Mouse (Mus musculus): ENCODE data around the gene Apol6. TPM values are rescaled to one million over a fixed set of nuclear protein-coding genes. Genes with fewer than 3 reads are reported as not detected.
A peak's percentile ranks its signal among the peaks of the same experiment; 100 is the strongest.

Apol6 gene
- polyA plus RNA-seq, 1 experiment from 2014 or later: 0.84 TPM

DNA sequence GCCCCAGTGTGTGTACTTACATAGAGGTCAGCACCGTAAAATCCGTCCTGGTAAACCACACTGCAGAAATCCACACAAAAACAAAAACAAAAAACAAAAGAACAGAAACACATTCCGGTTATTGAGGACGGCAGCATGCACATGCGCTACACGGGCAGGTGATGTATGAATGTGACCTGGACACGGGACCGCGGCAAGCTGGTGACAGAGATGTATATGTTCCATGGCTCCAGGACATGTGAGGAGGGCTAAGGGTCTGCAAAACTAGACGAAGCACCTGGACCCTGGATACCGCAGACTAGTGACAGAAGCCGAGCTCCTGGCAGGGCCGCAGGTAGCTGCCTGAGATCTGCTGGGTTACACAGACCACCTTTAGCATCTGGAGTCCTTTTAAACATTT lies 49.9 kb downstream of the Apol6 start:
- H3K27ac ChIP-seq (ENCODE audit: low read depth): no peak overlapping the region
- no peaks in the 10 kb centered on the region for H3K9me3 ChIP-seq (ENCODE audit: control insufficient read depth, low read length)
- H3K27me3 ChIP-seq (replicated peaks; ENCODE audit: control insufficient read depth, insufficient read depth, low read length): no peaks in the 10 kb centered on the region
- no peak overlapping the region for H3K4me3 ChIP-seq (ENCODE audit: low read depth, low read length)
- H3K4me1 ChIP-seq (replicated peaks; ENCODE audit: control insufficient read depth, insufficient read depth, low read length): no peaks in the 10 kb centered on the region
- H3K4me2 ChIP-seq (ENCODE audit: low read length): no peak overlapping the region
- 90% methylated on average over 13 of the region's 13 CpGs for WGBS
- ATAC-seq (replicated peaks; ENCODE audit: low FRiP score, low TSS enrichment, low read depth) (no peak), DNase-seq (ENCODE audit: low spot score) (no peak)
- no peak overlapping the region for H3K9ac ChIP-seq (ENCODE audit: low read length)
- peaks cover 79% of the 10 kb centered on the region for H3K36me3 ChIP-seq (ENCODE audit: control insufficient read depth, insufficient read depth, low read length)

DNA sequence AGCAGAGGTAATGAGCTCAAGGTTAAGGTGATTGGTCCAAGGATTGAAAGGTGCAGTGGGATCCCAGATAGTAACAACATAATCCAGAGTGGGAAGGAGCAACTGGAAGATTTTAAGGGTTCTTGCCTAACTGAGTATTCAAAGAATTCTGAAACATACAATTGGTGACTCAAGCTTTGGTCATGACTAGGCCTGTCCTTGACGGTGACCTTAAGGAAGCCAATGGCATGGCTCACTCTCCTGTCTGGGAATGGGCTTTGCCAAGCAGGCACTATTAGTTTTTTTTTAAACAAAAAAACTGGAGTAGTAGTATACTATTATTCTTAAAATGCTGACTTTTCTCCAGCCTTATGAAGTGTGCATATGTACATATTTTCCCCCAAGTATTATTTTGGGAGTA lies 50.7 kb downstream of the Apol6 start:
- no peak overlapping the region for H3K9ac ChIP-seq (ENCODE audit: low read length)
- no peak for DNase-seq (ENCODE audit: low spot score)

DNA sequence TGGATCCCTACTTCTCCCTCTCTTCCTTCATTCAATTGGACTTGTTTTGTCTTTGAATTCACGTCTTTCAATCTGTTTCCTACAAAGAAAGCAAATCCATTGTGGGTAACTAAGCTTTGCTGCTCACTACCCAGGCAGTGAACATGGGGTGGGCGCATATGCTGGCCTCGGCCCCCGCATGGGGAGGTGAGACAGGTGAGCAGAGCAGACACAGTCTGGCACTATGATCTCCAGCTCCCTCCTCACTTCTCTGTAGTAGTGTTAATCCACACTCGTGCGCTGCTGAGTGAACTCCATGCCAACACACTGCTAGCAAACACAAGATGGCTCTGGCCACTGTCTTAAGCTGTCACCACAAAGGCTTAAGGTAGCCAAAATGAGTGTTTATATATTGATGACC lies 52.8 kb downstream of the Apol6 start:
- Histone ChIP-seq H3K27ac (ENCODE audit: low read depth) (no peak overlapping the region), H3K9me3 (ENCODE audit: control insufficient read depth, low read length) (no peaks in the 10 kb centered on the region), H3K9ac (ENCODE audit: low read length) (no peak overlapping the region), H3K36me3 (ENCODE audit: control insufficient read depth, insufficient read depth, low read length) (peaks cover 76% of the 10 kb centered on the region), H3K4me2 (ENCODE audit: low read length) (no peak overlapping the region), H3K4me1 (replicated peaks; ENCODE audit: control insufficient read depth, insufficient read depth, low read length) (no peaks in the 10 kb centered on the region), H3K4me3 (ENCODE audit: low read depth, low read length) (no peak overlapping the region), H3K27me3 (replicated peaks; ENCODE audit: control insufficient read depth, insufficient read depth, low read length) (no peaks in the 10 kb centered on the region)
- ATAC-seq (replicated peaks; ENCODE audit: low FRiP score, low TSS enrichment, low read depth) (no peak), DNase-seq (ENCODE audit: low spot score) (no peak)
- 88% methylated on average over 6 of the region's 6 CpGs for WGBS

More for the DNA sequence above, 50.7 kb downstream of the Apol6 start:
- Histone ChIP-seq H3K27me3 (replicated peaks; ENCODE audit: control insufficient read depth, insufficient read depth, low read length) (no peaks in the 10 kb centered on the region), H3K4me1 (replicated peaks; ENCODE audit: control insufficient read depth, insufficient read depth, low read length) (no peaks in the 10 kb centered on the region), H3K27ac (ENCODE audit: low read depth) (no peak overlapping the region), H3K4me3 (ENCODE audit: low read depth, low read length) (no peak overlapping the region), H3K36me3 (ENCODE audit: control insufficient read depth, insufficient read depth, low read length) (peaks cover 77% of the 10 kb centered on the region), H3K9me3 (ENCODE audit: control insufficient read depth, low read length) (no peaks in the 10 kb centered on the region), H3K4me2 (ENCODE audit: low read length) (no peak overlapping the region)
- 90% methylated on average over 1 of the region's 1 CpGs for WGBS
- no peak for ATAC-seq (replicated peaks; ENCODE audit: low FRiP score, low TSS enrichment, low read depth)

DNA sequence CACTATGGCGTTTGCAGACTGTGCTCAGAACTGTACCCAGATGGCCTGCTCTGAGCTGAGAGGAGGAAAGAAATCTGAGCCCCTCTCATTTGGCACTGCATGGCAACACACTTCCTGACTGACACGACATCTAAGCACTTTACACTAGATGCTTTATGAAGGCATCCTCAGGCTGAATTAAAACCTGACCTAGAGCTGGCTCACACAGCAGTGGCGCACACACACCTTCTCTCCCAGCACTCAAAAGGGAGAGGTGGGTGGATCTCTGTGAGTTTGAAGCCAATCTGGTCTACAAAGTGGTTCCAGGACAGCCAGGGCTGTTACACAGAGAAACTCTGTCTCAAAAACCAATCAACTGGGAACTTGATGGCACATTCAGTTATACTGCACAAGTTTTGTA lies 55.2 kb downstream of the Apol6 start:
- DNase-seq (ENCODE audit: low spot score) (no peak), ATAC-seq (replicated peaks; ENCODE audit: low FRiP score, low TSS enrichment, low read depth) (no peak)
- no peak overlapping the region for H3K4me2 ChIP-seq (ENCODE audit: low read length)
- peaks cover 59% of the 10 kb centered on the region for H3K36me3 ChIP-seq (ENCODE audit: control insufficient read depth, insufficient read depth, low read length)
- H3K27ac ChIP-seq (ENCODE audit: low read depth): no peak overlapping the region
- no peak overlapping the region for H3K9ac ChIP-seq (ENCODE audit: low read length)
- 68% methylated on average over 3 of the region's 3 CpGs for WGBS
- H3K9me3 ChIP-seq (ENCODE audit: control insufficient read depth, low read length): no peaks in the 10 kb centered on the region
- no peaks in the 10 kb centered on the region for H3K27me3 ChIP-seq (replicated peaks; ENCODE audit: control insufficient read depth, insufficient read depth, low read length)
- H3K4me1 ChIP-seq (replicated peaks; ENCODE audit: control insufficient read depth, insufficient read depth, low read length): peaks cover 8% of the 10 kb centered on the region; the same call in 1 of the 2 replicates
- H3K4me3 ChIP-seq (ENCODE audit: low read depth, low read length): no peak overlapping the region

DNA sequence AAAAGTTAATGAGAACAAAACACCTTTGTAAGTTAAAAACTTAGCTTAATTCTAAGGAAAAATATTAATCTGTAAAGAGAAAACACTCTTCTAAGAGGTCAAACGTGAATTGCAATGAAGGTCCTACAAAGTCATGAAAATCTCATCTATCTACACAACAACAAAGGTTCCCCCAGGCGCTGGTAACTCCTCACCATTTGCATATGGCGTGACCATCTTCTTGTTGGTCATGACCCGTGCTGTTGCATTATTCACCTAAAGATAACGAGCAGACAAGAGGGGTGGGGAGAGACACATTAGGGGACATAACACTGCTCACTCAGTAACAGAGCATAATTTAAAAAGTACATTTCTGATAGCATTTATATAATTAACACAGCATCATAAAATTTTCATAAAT lies 58.2 kb downstream of the Apol6 start:
- ATAC-seq (replicated peaks; ENCODE audit: low FRiP score, low TSS enrichment, low read depth): no peak
- H3K27ac ChIP-seq (ENCODE audit: low read depth): no peak overlapping the region
- WGBS: 89% methylated on average over 5 of the region's 5 CpGs
- H3K36me3 ChIP-seq (ENCODE audit: control insufficient read depth, insufficient read depth, low read length): peaks cover 43% of the 10 kb centered on the region
- no peaks in the 10 kb centered on the region for H3K27me3 ChIP-seq (replicated peaks; ENCODE audit: control insufficient read depth, insufficient read depth, low read length)
- H3K9me3 ChIP-seq (ENCODE audit: control insufficient read depth, low read length): no peaks in the 10 kb centered on the region
- H3K4me2 ChIP-seq (ENCODE audit: low read length): no peak overlapping the region
- H3K4me3 ChIP-seq (ENCODE audit: low read depth, low read length): no peak overlapping the region
- DNase-seq (ENCODE audit: low spot score): no peak
- H3K4me1 ChIP-seq (replicated peaks; ENCODE audit: control insufficient read depth, insufficient read depth, low read length): peaks cover 12% of the 10 kb centered on the region; the same call in 1 of the 2 replicates
- no peak overlapping the region for H3K9ac ChIP-seq (ENCODE audit: low read length)

DNA sequence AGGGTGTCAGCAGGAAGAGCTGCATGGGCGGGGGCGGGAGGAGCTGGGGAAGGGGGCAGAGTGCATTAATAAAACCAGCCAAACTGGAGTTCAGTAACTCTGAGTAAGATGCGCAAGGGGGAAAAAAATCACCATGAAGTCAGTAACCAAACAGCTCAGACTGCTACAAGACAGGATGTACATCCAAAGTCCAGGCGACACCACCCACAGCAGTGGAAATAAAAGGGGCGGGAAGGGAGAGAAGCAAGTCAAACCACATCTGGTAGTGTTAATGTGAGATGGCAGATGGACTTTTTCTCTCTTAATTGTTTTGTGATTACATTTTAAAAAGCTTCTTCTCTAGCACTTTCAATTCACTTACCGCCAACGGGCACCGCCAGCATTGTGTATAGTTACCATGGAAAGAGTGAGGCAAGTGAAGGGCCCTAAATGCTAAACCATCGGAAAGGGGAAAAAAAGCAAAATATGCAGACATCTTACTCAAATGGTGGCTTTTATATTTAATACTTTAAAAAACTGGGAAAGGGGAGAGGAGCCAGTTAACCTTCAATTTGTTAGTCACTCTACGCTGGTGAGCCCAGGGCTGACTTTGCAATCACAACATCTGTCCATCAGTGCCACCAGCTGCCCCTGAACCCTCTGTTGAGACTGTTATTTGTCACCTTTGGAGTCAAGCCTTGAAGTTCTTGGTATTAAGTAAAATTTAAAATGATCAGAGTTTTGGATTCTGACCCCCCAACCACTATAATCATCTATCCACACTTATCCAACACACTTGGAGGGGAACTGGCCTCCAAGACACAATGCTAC lies 60.0 kb downstream of the Apol6 start:
- H3K4me2 ChIP-seq (ENCODE audit: low read length): peak overlapping the region; percentile 9; the same call in 1 of the 2 replicates
- DNase-seq (ENCODE audit: low spot score): peak; percentile 60

DNA sequence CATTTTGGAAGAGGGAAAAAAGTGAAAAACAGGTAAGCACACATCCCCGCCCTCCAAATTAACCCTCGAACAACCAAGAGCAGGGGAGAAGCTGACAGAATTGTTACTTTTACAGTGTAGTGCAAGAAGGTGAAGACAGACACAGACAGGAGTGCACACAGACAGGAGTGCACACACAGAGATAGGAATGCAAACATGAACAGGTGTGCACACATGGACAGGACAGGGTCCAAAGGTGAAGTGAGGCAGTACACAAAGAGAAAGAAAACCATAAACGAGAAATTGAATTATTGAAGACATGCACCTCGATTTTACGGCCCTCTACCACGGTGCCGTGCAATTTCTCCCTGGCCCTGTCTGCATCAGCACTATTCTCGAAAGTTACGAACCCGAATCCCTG lies 60.7 kb downstream of the Apol6 start:
- Histone ChIP-seq H3K27ac (ENCODE audit: low read depth) (peak overlapping the region; percentile 77; the same call in 1 of the 2 replicates), H3K4me3 (ENCODE audit: low read depth, low read length) (no peak overlapping the region), H3K4me1 (replicated peaks; ENCODE audit: control insufficient read depth, insufficient read depth, low read length) (peaks cover 12% of the 10 kb centered on the region; the same call in 1 of the 2 replicates), H3K9ac (ENCODE audit: low read length) (no peak overlapping the region), H3K36me3 (ENCODE audit: control insufficient read depth, insufficient read depth, low read length) (peaks cover 32% of the 10 kb centered on the region), H3K4me2 (ENCODE audit: low read length) (no peak overlapping the region), H3K27me3 (replicated peaks; ENCODE audit: control insufficient read depth, insufficient read depth, low read length) (no peaks in the 10 kb centered on the region), H3K9me3 (ENCODE audit: control insufficient read depth, low read length) (no peaks in the 10 kb centered on the region)
- ATAC-seq (replicated peaks; ENCODE audit: low FRiP score, low TSS enrichment, low read depth) (no peak), DNase-seq (ENCODE audit: low spot score) (no peak)
- WGBS: 68% methylated on average over 10 of the region's 10 CpGs

More for the DNA sequence above, 60.0 kb downstream of the Apol6 start:
- no peaks in the 10 kb centered on the region for H3K9me3 ChIP-seq (ENCODE audit: control insufficient read depth, low read length)
- ATAC-seq (replicated peaks; ENCODE audit: low FRiP score, low TSS enrichment, low read depth): peak; percentile 71; the same call in 1 of the 2 replicates
- no peaks in the 10 kb centered on the region for H3K27me3 ChIP-seq (replicated peaks; ENCODE audit: control insufficient read depth, insufficient read depth, low read length)
- H3K36me3 ChIP-seq (ENCODE audit: control insufficient read depth, insufficient read depth, low read length): peaks cover 34% of the 10 kb centered on the region
- no peak overlapping the region for H3K4me3 ChIP-seq (ENCODE audit: low read depth, low read length)
- H3K27ac ChIP-seq (ENCODE audit: low read depth): peak overlapping the region; percentile 77
- H3K4me1 ChIP-seq (replicated peaks; ENCODE audit: control insufficient read depth, insufficient read depth, low read length): peaks cover 12% of the 10 kb centered on the region; the same call in 1 of the 2 replicates
- no peak overlapping the region for H3K9ac ChIP-seq (ENCODE audit: low read length)
- WGBS: 54% methylated on average over 10 of the region's 10 CpGs
